Mouse (Mus musculus) left cerebral cortex, postnatal 14 days (tissue): ENCODE data around the gene 9430038I01Rik. TPM values are rescaled to one million over a fixed set of nuclear protein-coding genes. Genes with fewer than 3 reads are reported as not detected.

Experiments used
- DNase-seq, 2 experiments: peaks; one replicate each; pipeline ENCODE4 v3.0.0; 2021 to 2022; ENCODE audit warnings: low spot score in 2 of 2, mixed read lengths in 1 of 2
- intact Hi-C: fragments of 180-260 bp; cut with DNase I; formaldehyde crosslinking; loops from one replicate; pipeline ENCODE4 v1.15.1; 2025
- total RNA-seq, 2 experiments: library from RNA; stranded (reverse); gene quantifications; 2 replicates each; pipeline ENCODE4 v1.2.3; 2021

Gene 9430038I01Rik
- total RNA-seq, 2 experiments from 2014 or later, result 5.7 to 6.9 TPM

DNA sequence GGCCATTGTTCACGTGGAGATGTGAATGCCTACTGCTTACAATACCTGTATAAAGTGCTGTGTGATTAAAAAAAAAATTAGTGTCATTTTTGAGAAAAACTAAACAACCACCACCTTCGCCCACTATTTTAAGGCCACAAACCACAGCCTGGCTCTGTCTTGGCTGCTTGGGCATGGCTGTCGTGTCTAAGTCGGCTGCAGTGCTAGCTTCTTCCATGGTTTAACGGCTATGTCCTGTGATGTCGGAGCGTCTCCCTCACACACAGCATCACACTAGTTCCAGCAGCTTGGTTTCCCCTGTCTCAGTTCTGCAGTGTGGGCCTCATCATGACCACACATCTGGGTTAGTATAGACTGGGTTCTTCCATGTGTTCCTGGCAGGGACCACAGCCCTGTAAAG lies 35.6 kb downstream of the 9430038I01Rik start:
- intact Hi-C loops, result no loop called here
- DNase-seq, result no peak

DNA sequence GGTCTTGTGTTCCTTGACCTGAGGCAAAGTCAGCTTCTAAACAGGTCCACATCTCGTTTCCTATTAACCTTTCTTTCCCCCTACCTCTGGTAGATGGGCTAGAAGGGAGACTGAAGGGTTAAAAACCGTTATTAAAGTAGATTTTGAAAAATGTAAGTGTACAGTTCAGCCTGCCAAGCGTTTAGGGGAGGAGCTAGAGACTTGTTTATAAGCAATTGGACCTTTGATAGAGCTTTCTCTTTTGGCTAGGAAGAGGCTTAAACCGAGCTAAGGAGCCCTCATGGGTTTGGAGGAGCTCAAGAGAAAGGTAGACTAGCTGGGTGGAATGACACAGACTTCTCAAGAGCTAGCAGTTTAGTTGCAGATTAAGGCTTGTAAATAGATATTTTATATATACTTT lies 38.8 kb downstream of the 9430038I01Rik start:
- no peak for DNase-seq
- intact Hi-C loops, result no loop called here

DNA sequence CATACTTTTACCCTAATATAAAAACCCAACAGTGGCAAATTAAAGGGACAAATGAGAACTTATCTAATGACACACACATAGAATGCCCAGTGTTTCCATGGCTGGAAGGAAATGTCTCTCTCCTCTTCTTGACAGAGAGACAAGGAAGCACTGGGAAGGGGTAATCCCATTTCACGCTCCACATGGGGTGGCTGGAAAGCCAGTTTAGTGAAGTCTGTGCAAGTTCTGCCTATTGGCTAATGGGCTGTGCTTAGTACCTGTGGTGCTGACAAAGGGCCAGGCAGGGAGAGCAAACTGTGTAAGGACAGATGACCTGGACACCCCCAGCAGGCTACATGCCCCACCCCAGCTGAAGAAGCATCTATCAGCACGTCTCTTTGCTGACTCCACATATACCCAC lies 40.4 kb downstream of the 9430038I01Rik start:
- intact Hi-C loops, result no loop called here
- no peak for DNase-seq

GRCm38 (mm10) chr7:137366736-137367135 lies 43.8 kb downstream of the 9430038I01Rik start:
- DNase-seq, result no peak
- intact Hi-C loops, result no loop called here

- no peak for DNase-seq
- intact Hi-C loops, result no loop called here
Measured at GRCm38 (mm10) chr7:137365056-137365455, 45.5 kb downstream of the 9430038I01Rik start.

DNA sequence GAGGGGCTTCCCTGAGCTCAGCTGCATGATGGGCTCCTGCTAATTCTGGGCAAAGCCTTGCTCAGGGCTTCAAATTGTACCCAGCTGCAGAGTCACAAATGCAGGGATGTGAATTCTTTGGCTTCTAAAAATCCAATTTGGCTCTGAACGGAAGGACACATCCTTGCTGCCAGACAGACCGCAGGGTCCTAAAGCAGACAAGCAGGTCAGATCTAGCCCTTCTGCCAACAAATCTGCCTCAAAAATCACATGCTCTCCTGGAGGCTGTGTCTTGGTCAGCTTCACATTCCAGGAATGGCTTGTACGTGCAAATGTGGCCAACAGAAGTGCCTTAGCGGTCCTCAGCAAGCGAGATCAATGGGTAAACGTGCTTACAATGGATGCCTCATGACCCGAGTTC lies 46.0 kb downstream of the 9430038I01Rik start:
- intact Hi-C loops, result no loop called here
- DNase-seq, result no peak

GRCm38 (mm10) chr7:137346860-137347259 lies 63.7 kb downstream of the 9430038I01Rik start:
- intact Hi-C loops, result no loop called here
- DNase-seq, result no peak

GRCm38 (mm10) chr7:137346068-137346467 lies 64.5 kb downstream of the 9430038I01Rik start:
- intact Hi-C loops, result no loop called here
- no peak for DNase-seq

- DNase-seq, result no peak
- intact Hi-C loops, result no loop called here
Measured at GRCm38 (mm10) chr7:137333951-137334350, 76.6 kb downstream of the 9430038I01Rik start.

Other genes with a start within 250 kb of the 9430038I01Rik start
- under 1 TPM; 0.68 to 0.70 TPM for gene Ebf3, start 96.3 kb downstream of the 9430038I01Rik start, total RNA-seq
- 100 to 1,000 TPM; 113 to 117 TPM for gene Glrx3, start 26.9 kb upstream of the 9430038I01Rik start, total RNA-seq